Mouse (Mus musculus) MEL (cell line): Measurements from ENCODE around the gene Aph1b.
"Not testable (repeated sequence)": the region's sequence is repeated elsewhere in the genome, so short reads cannot be mapped to it uniquely, and the experiment has no call there.

Source experiments
- CTCF ChIP-seq, 3 experiments: IDR thresholded peaks in 2 of 3; conservative IDR thresholded peaks in 1 of 3; 2 replicates each; pipeline ENCODE4 v1.5.1; 2011 to 2012; ENCODE audit warnings: low read length in 3 of 3, low read depth in 2 of 3, mild to moderate bottlenecking in 2 of 3, improper control_type of control experiment in 1 of 3, inconsistent platforms in 1 of 3, mixed read lengths in 1 of 3, moderate library complexity in 1 of 3; ENCODE audit not compliant: control insufficient read depth in 1 of 3, insufficient read depth in 1 of 3, poor library complexity in 1 of 3, severe bottlenecking in 1 of 3
- EP300 ChIP-seq, 2 experiments: IDR thresholded peaks; 2 replicates each; pipeline ENCODE4 v1.6.1; 2011; ENCODE audit warnings: improper control_type of control experiment in 2 of 2, low read length in 2 of 2, low read depth in 1 of 2, mild to moderate bottlenecking in 1 of 2
- GABPA ChIP-seq: IDR thresholded peaks from 2 replicates; pipeline ENCODE4 v1.6.1; 2012; ENCODE audit warnings: low read depth, mild to moderate bottlenecking, inconsistent platforms, low read length, improper control_type of control experiment, moderate library complexity
- MAX ChIP-seq: IDR thresholded peaks from 2 replicates; pipeline ENCODE4 v1.6.1; 2011; ENCODE audit warnings: low read length, improper control_type of control experiment
- MXI1 ChIP-seq: IDR thresholded peaks from 2 replicates; pipeline ENCODE4 v1.6.1; 2011; ENCODE audit warnings: mild to moderate bottlenecking, low read depth, low read length, improper control_type of control experiment
- POLR2A ChIP-seq, 2 experiments: IDR thresholded peaks; 2 replicates each; pipeline ENCODE4 v1.6.1; 2011 to 2012; ENCODE audit warnings: low read length in 2 of 2, mild to moderate bottlenecking in 2 of 2, control low read depth in 1 of 2, improper control_type of control experiment in 1 of 2, low read depth in 1 of 2, moderate library complexity in 1 of 2; ENCODE audit not compliant: control insufficient read depth in 1 of 2, insufficient read depth in 1 of 2, poor library complexity in 1 of 2
- POLR2AphosphoS2 ChIP-seq: IDR thresholded peaks from 2 replicates; pipeline ENCODE4 v1.6.1; 2011; ENCODE audit warnings: low read length, improper control_type of control experiment
- RCOR1 ChIP-seq: IDR thresholded peaks from 2 replicates; pipeline ENCODE4 v1.6.1; 2012; ENCODE audit warnings: low read depth, mild to moderate bottlenecking, inconsistent platforms, low read length, improper control_type of control experiment
- SMC3 ChIP-seq: IDR thresholded peaks from 2 replicates; pipeline ENCODE4 v1.6.1; 2011; ENCODE audit warnings: low read depth, low read length, improper control_type of control experiment
- TAL1 ChIP-seq: IDR thresholded peaks from 2 replicates; pipeline ENCODE4 v1.6.1; 2012; ENCODE audit warnings: mild to moderate bottlenecking, inconsistent platforms, low read length, moderate library complexity, mixed read lengths
- TCF12 ChIP-seq: IDR thresholded peaks from 2 replicates; pipeline ENCODE4 v1.6.1; 2014; ENCODE audit warnings: low read depth, mild to moderate bottlenecking, inconsistent platforms, low read length, improper control_type of control experiment, moderate library complexity
- USF1 ChIP-seq: IDR thresholded peaks from 2 replicates; pipeline ENCODE4 v1.6.1; 2014; ENCODE audit warnings: low read depth, mild to moderate bottlenecking, inconsistent platforms, low read length, improper control_type of control experiment, moderate library complexity
- ZKSCAN1 ChIP-seq: IDR thresholded peaks from 2 replicates; pipeline ENCODE4 v1.6.1; 2012; ENCODE audit warnings: low read depth, mild to moderate bottlenecking, inconsistent platforms, low read length, improper control_type of control experiment, moderate library complexity
- ZNF384 ChIP-seq: IDR thresholded peaks from 2 replicates; pipeline ENCODE4 v1.6.1; 2012; ENCODE audit warnings: low read depth, mild to moderate bottlenecking, inconsistent platforms, low read length, improper control_type of control experiment

DNA sequence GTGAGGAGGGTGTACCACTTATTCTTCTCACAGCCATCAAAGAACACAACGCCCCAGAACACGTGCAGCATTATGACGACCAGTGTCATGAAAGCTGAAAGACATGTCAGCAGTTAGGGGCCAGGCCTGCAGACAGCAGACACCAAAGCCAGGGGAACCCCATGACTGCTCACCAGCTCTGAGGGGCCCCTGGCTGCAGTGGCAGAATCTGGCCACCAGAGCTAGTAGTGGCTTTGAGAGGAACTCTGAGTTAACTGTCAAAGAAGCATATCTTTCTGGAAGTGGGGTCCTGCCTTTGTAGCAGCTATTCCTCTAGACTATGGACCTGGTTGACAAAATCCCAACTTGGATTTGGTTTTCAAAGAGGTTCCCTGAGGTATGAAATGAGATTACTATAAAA, 10.7 kb downstream of the Aph1b start:
- not testable (repeated sequence) for TF ChIP-seq RCOR1; USF1; EP300 (IDR thresholded peaks at IDR 0.05; ENCODE audit: low read depth in 1 of 2, low read length in 2 of 2); POLR2AphosphoS2; POLR2A (IDR thresholded peaks at IDR 0.05; ENCODE audit: control insufficient read depth in 1 of 2, insufficient read depth in 1 of 2, low read depth in 1 of 2, low read length in 2 of 2, poor library complexity in 1 of 2); MAX; ZNF384; GABPA; TAL1; TCF12; MXI1; ZKSCAN1
- TF ChIP-seq CTCF (IDR thresholded peaks at IDR 0.05 in 2 of 3, conservative IDR thresholded peaks at IDR 0.05 in 1 of 3; ENCODE audit: control insufficient read depth in 1 of 3, insufficient read depth in 1 of 3, low read depth in 2 of 3, low read length in 3 of 3, poor library complexity in 1 of 3, severe bottlenecking in 1 of 3) (peak; percentile 30 to 40 (median 31); a peak in 5 of 6 replicates), SMC3 (peak; percentile 36)
